Mouse (Mus musculus): Measurements from ENCODE around the gene Kank4. TPM values are rescaled to one million over a fixed set of nuclear protein-coding genes. Genes with fewer than 3 reads are reported as not detected.
"Not testable (repeated sequence)": the region's sequence is repeated elsewhere in the genome, so short reads cannot be mapped to it uniquely, and the experiment has no call there.

The Kank4 gene
- polyA plus RNA-seq, 1 experiment from 2014 or later = 0.36 TPM

- WGBS = 77% methylated on average over 1 of the region's 1 CpGs
- DNase-seq (ENCODE audit: low spot score); H3K9ac ChIP-seq (ENCODE audit: low read length); H3K9me3 ChIP-seq (replicated peaks; ENCODE audit: control insufficient read depth, low read length); H3K4me1 ChIP-seq (ENCODE audit: control insufficient read depth, insufficient read depth, low read length); H3K36me3 ChIP-seq (ENCODE audit: control insufficient read depth, insufficient read depth, low read length); H3K27ac ChIP-seq (ENCODE audit: low read depth, low read length); H3K4me2 ChIP-seq (ENCODE audit: low read length); H3K4me3 ChIP-seq (ENCODE audit: low read depth, low read length); H3K27me3 ChIP-seq (replicated peaks; ENCODE audit: control insufficient read depth, insufficient read depth, low read length); ATAC-seq: not testable (repeated sequence)
These were observed 33.1 kb upstream of the Kank4 start for GRCm38 (mm10) chr4:98850485-98850884.

DNA sequence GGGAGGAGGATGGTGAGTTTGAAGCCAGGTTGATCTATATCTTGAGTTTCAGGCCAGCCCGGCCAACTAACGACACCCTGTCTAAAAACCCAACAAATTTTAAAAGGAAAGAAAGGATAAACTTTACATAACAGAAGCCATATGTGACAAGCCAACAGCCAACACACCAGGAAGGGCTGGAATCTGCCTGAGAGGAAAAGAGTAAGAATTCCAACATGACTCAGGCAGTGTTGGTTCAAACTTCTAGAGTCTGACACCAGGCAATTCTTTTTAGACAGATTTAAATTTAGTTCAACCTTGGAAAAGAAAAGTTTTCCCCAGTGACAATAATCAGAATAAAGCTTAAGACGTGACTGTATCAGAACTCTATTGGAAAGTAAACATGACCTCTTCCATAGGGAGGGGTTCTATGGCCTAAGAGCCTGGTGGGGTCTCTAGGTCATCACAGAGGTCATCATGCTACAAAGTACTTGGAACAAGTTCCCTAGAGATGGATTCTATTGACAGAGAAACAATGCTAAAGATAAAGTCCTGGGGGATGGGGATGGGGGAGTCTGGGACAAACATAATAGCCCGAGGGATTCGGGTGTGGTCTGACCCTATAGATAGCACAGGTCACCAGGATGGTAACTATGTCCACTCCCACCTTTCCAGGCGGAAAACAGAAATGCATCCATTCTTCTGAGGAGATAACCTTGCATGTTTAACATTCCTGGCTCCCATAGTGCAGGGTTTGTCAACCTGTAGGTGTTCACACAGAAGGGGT lies 30.0 kb upstream of the Kank4 start:
- ATAC-seq (no peak), DNase-seq (ENCODE audit: low spot score) (no peak)
- Histone ChIP-seq H3K9me3 (replicated peaks; ENCODE audit: control insufficient read depth, low read length) (no peaks in the 10 kb centered on the region), H3K4me1 (ENCODE audit: control insufficient read depth, insufficient read depth, low read length) (no peaks in the 10 kb centered on the region), H3K36me3 (ENCODE audit: control insufficient read depth, insufficient read depth, low read length) (no peaks in the 10 kb centered on the region), H3K27ac (ENCODE audit: low read depth, low read length) (no peak overlapping the region), H3K4me2 (ENCODE audit: low read length) (no peak overlapping the region), H3K27me3 (replicated peaks; ENCODE audit: control insufficient read depth, insufficient read depth, low read length) (no peaks in the 10 kb centered on the region), H3K4me3 (ENCODE audit: low read depth, low read length) (no peak overlapping the region), H3K9ac (ENCODE audit: low read length) (no peak overlapping the region)
- 85% methylated on average over 6 of the region's 6 CpGs for WGBS

DNA sequence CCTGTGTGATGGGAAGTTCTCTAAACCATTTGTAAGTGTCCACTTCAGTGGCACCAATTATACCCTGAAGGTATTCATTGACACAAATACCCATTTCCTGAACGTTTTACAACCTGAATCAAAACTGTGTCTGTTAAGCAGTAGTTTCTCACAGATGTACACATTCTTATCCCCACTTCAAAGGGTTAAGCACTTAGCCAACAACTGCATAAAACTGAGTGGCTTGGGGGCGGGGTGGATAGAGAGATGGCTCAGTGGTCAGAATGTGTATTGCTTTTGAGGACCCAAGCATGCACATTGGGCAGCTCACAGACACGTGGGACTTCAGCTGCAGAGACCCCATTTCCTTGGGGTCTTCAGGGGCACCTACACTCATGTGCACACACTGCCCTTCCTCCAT lies 29.1 kb upstream of the Kank4 start:
- no peaks in the 10 kb centered on the region for H3K27me3 ChIP-seq (replicated peaks; ENCODE audit: control insufficient read depth, insufficient read depth, low read length)
- no peak for ATAC-seq
- 57% methylated on average over 3 of the region's 3 CpGs for WGBS

DNA sequence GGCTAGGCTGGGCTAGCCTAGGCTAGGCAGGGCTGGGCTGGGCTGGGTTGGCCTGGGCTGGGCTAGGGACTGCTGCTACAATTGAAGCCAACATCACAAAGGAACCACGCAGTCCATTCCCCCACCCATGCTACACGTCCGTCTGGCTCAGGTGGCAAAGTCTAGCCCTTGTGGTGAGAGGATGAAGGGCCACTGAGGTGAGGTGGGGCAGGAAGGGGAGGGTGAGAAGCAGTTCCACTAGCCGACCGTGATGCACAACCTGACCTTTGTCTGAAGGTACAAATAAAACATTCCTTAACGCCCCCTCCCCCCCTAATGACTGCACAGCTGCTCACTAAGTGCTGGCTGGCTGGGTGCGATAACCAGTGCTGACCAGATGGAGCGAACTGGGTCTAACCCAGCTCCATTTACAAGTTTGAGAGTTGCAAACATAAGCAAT lies 28.4 kb upstream of the Kank4 start:
- H3K9me3 ChIP-seq (replicated peaks; ENCODE audit: control insufficient read depth, low read length) = no peaks in the 10 kb centered on the region
- H3K27me3 ChIP-seq (replicated peaks; ENCODE audit: control insufficient read depth, insufficient read depth, low read length) = no peaks in the 10 kb centered on the region
- no peak for ATAC-seq
- 83% methylated on average over 8 of the region's 8 CpGs for WGBS
- H3K9ac ChIP-seq (ENCODE audit: low read length) = no peak overlapping the region
- H3K4me2 ChIP-seq (ENCODE audit: low read length) = no peak overlapping the region
- no peak overlapping the region for H3K4me3 ChIP-seq (ENCODE audit: low read depth, low read length)
- H3K27ac ChIP-seq (ENCODE audit: low read depth, low read length) = no peak overlapping the region
- no peaks in the 10 kb centered on the region for H3K36me3 ChIP-seq (ENCODE audit: control insufficient read depth, insufficient read depth, low read length)
- peak; percentile 16 for DNase-seq (ENCODE audit: low spot score)
- no peaks in the 10 kb centered on the region for H3K4me1 ChIP-seq (ENCODE audit: control insufficient read depth, insufficient read depth, low read length)

More for the DNA sequence above, 29.1 kb upstream of the Kank4 start:
- Histone ChIP-seq H3K4me2 (ENCODE audit: low read length) (no peak overlapping the region), H3K9me3 (replicated peaks; ENCODE audit: control insufficient read depth, low read length) (no peaks in the 10 kb centered on the region), H3K36me3 (ENCODE audit: control insufficient read depth, insufficient read depth, low read length) (no peaks in the 10 kb centered on the region), H3K4me1 (ENCODE audit: control insufficient read depth, insufficient read depth, low read length) (no peaks in the 10 kb centered on the region), H3K9ac (ENCODE audit: low read length) (no peak overlapping the region), H3K4me3 (ENCODE audit: low read depth, low read length) (no peak overlapping the region), H3K27ac (ENCODE audit: low read depth, low read length) (no peak overlapping the region)
- DNase-seq (ENCODE audit: low spot score) = no peak

DNA sequence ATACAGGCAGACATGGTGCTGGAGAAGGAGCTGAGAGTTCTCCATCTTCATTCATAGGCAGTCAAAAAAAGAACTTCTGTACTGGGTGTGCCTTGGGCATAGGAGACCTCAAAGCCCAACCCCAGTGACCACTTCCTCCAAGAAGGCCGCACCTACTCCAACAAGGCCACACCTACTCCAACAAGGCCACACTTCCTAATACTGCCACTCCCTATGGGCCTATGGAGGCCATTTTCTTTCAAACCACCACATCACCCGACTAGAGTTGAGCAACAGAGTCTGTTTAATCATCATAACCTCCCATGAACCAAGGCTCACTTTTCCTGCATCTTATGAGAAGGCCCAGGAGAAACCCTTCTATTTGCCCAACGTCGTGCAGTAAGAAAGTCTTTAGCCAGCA lies 27.9 kb upstream of the Kank4 start:
- no peak for ATAC-seq
- Histone ChIP-seq H3K27me3 (replicated peaks; ENCODE audit: control insufficient read depth, insufficient read depth, low read length) (no peaks in the 10 kb centered on the region), H3K4me3 (ENCODE audit: low read depth, low read length) (no peak overlapping the region), H3K9me3 (replicated peaks; ENCODE audit: control insufficient read depth, low read length) (no peaks in the 10 kb centered on the region), H3K4me2 (ENCODE audit: low read length) (no peak overlapping the region), H3K27ac (ENCODE audit: low read depth, low read length) (no peak overlapping the region), H3K9ac (ENCODE audit: low read length) (no peak overlapping the region), H3K36me3 (ENCODE audit: control insufficient read depth, insufficient read depth, low read length) (no peaks in the 10 kb centered on the region), H3K4me1 (ENCODE audit: control insufficient read depth, insufficient read depth, low read length) (no peaks in the 10 kb centered on the region)
- WGBS = 87% methylated on average over 4 of the region's 4 CpGs
- no peak for DNase-seq (ENCODE audit: low spot score)

- Histone ChIP-seq H3K9me3 (replicated peaks; ENCODE audit: control insufficient read depth, low read length) (no peaks in the 10 kb centered on the region), H3K4me1 (ENCODE audit: control insufficient read depth, insufficient read depth, low read length) (no peaks in the 10 kb centered on the region), H3K36me3 (ENCODE audit: control insufficient read depth, insufficient read depth, low read length) (no peaks in the 10 kb centered on the region), H3K4me2 (ENCODE audit: low read length) (no peak overlapping the region), H3K27me3 (replicated peaks; ENCODE audit: control insufficient read depth, insufficient read depth, low read length) (no peaks in the 10 kb centered on the region), H3K27ac (ENCODE audit: low read depth, low read length) (no peak overlapping the region), H3K4me3 (ENCODE audit: low read depth, low read length) (no peak overlapping the region), H3K9ac (ENCODE audit: low read length) (no peak overlapping the region)
- DNase-seq (ENCODE audit: low spot score) (no peak), ATAC-seq (no peak)
- 85% methylated on average over 7 of the region's 7 CpGs for WGBS
These were observed 26.7 kb upstream of the Kank4 start for GRCm38 (mm10) chr4:98843906-98844597.

- not testable (repeated sequence) for H3K9ac ChIP-seq (ENCODE audit: low read length); H3K4me2 ChIP-seq (ENCODE audit: low read length); H3K4me1 ChIP-seq (ENCODE audit: control insufficient read depth, insufficient read depth, low read length); H3K27me3 ChIP-seq (replicated peaks; ENCODE audit: control insufficient read depth, insufficient read depth, low read length); DNase-seq (ENCODE audit: low spot score); H3K4me3 ChIP-seq (ENCODE audit: low read depth, low read length); H3K9me3 ChIP-seq (replicated peaks; ENCODE audit: control insufficient read depth, low read length); ATAC-seq; H3K36me3 ChIP-seq (ENCODE audit: control insufficient read depth, insufficient read depth, low read length); H3K27ac ChIP-seq (ENCODE audit: low read depth, low read length)
- 65% methylated on average over 5 of the region's 6 CpGs for WGBS
These were observed 23.9 kb upstream of the Kank4 start for GRCm38 (mm10) chr4:98841251-98841650.

DNA sequence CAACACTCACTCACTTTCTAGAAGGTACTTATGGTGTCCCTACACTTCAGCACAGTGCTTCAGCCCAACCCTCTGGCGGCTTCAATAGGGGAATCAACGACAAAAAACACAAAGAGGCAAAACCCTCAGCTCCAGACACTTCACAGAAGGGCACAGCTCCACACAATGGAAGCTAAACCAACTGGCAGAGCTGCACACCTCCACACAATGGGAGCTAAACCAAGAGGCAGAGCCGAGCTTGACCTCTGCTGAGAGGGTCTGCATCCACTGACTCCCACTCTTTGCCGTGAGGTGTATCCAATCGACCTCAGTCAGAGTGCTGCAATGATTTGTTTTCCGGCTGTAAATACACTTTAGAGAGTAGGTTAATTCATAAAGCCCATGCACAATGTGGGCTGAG lies 23.2 kb upstream of the Kank4 start:
- Histone ChIP-seq H3K4me1 (ENCODE audit: control insufficient read depth, insufficient read depth, low read length) (no peaks in the 10 kb centered on the region), H3K9me3 (replicated peaks; ENCODE audit: control insufficient read depth, low read length) (no peaks in the 10 kb centered on the region), H3K36me3 (ENCODE audit: control insufficient read depth, insufficient read depth, low read length) (no peaks in the 10 kb centered on the region), H3K27me3 (replicated peaks; ENCODE audit: control insufficient read depth, insufficient read depth, low read length) (no peaks in the 10 kb centered on the region), H3K9ac (ENCODE audit: low read length) (no peak overlapping the region), H3K4me2 (ENCODE audit: low read length) (no peak overlapping the region), H3K4me3 (ENCODE audit: low read depth, low read length) (no peak overlapping the region), H3K27ac (ENCODE audit: low read depth, low read length) (no peak overlapping the region; the same call in 1 of the 2 replicates)
- ATAC-seq (peak; percentile 40; the same call in 1 of the 2 replicates), DNase-seq (ENCODE audit: low spot score) (peak; percentile 34)
- 9% methylated on average over 6 of the region's 6 CpGs for WGBS

GRCm38 (mm10) chr4:98838913-98839312 lies 21.6 kb upstream of the Kank4 start:
- 89% methylated on average over 4 of the region's 4 CpGs for WGBS
- Histone ChIP-seq H3K4me3 (ENCODE audit: low read depth, low read length) (no peak overlapping the region), H3K9ac (ENCODE audit: low read length) (no peak overlapping the region), H3K27me3 (replicated peaks; ENCODE audit: control insufficient read depth, insufficient read depth, low read length) (no peaks in the 10 kb centered on the region), H3K4me1 (ENCODE audit: control insufficient read depth, insufficient read depth, low read length) (no peaks in the 10 kb centered on the region), H3K36me3 (ENCODE audit: control insufficient read depth, insufficient read depth, low read length) (no peaks in the 10 kb centered on the region), H3K27ac (ENCODE audit: low read depth, low read length) (no peak overlapping the region), H3K4me2 (ENCODE audit: low read length) (no peak overlapping the region), H3K9me3 (replicated peaks; ENCODE audit: control insufficient read depth, low read length) (no peaks in the 10 kb centered on the region)
- DNase-seq (ENCODE audit: low spot score) (no peak), ATAC-seq (no peak)

All from forebrain, embryonic 14.5 days (tissue).